Mouse (Mus musculus) forebrain, embryonic 11.5 days (tissue): ENCODE measurements around the gene Uaca. TPM values are rescaled to one million over a fixed set of nuclear protein-coding genes. Genes with fewer than 3 reads are reported as not detected.

ENCODE experiments used
- ATAC-seq: fragments of 200-750 bp; cut with Nextera tagmentation; replicated peaks from 2 replicates; pipeline ENCODE4 v1.8.0; 2017; ENCODE audit warnings: moderate TSS enrichment; ENCODE audit not compliant: low FRiP score
- DNase-seq: peaks from one replicate; pipeline ENCODE4 v3.0.0-alpha.2; 2017; ENCODE audit warnings: low spot score
- H3K27ac ChIP-seq: fragments of 300-500 bp; sonication (generic); 2 replicates; pipeline ENCODE4 v1.5.1; 2014; ENCODE audit warnings: low read depth, low read length
- H3K27me3 ChIP-seq: fragments of 300-500 bp; sonication (generic); 2 replicates; pipeline ENCODE4 v1.6.1; 2014; ENCODE audit warnings: mild to moderate bottlenecking, low read length, mixed read lengths; ENCODE audit not compliant: control insufficient read depth, insufficient read depth
- H3K36me3 ChIP-seq: fragments of 300-500 bp; sonication (generic); 2 replicates; pipeline ENCODE4 v1.6.1; 2014; ENCODE audit warnings: mild to moderate bottlenecking, low read length, moderate library complexity, mixed read lengths; ENCODE audit not compliant: control insufficient read depth, insufficient read depth
- H3K4me1 ChIP-seq: fragments of 300-500 bp; sonication (generic); replicated peaks from 2 replicates; pipeline ENCODE4 v1.6.1; 2014; ENCODE audit warnings: low read length, mixed read lengths; ENCODE audit not compliant: control insufficient read depth, insufficient read depth
- H3K4me2 ChIP-seq: fragments of 300-500 bp; sonication (generic); 2 replicates; pipeline ENCODE4 v1.6.1; 2014; ENCODE audit warnings: low read depth, mild to moderate bottlenecking, low read length, moderate library complexity, mixed read lengths; ENCODE audit not compliant: severe bottlenecking
- H3K4me3 ChIP-seq: fragments of 300-500 bp; sonication (generic); 2 replicates; pipeline ENCODE4 v1.5.1; 2014; ENCODE audit warnings: low read depth, low read length
- H3K9ac ChIP-seq: fragments of 300-500 bp; sonication (generic); 2 replicates; pipeline ENCODE4 v1.6.1; 2014; ENCODE audit warnings: low read length
- H3K9me3 ChIP-seq: fragments of 300-500 bp; sonication (generic); 2 replicates; pipeline ENCODE4 v1.6.1; 2016; ENCODE audit warnings: low read length, mixed read lengths; ENCODE audit not compliant: control insufficient read depth
- WGBS: fragments of 180-500 bp; shearing (Covaris S2); extraction: QIAGEN DNeasy Blood & Tissue Kit; methylation state at CpG from one replicate; pipeline ENCODE4 v1.1.7; 2014; 5-methylcytosine and 5-hydroxymethylcytosine counted together
- polyA plus RNA-seq: library from polyadenylated mRNA; unstranded; fragments of >200 nt; fragmentation: Nextera tagmentation; extraction: Ambion mirVana; gene quantifications from 2 replicates; pipeline ENCODE4 v1.2.1, GENCODE M21; 2014

Uaca gene
- polyA plus RNA-seq, 1 experiment from 2014 or later = 25.2 TPM

GRCm38 (mm10) chr9:60870919-60871503, 76.7 kb downstream of the Uaca start:
- H3K4me3 ChIP-seq = no peak overlapping the region
- no peak overlapping the region for H3K27ac ChIP-seq
- 0 out of 2 replicates have a peak, but pooled peaks cover 4% of the 10 kb centered on the region for H3K4me1 ChIP-seq
- ATAC-seq (no peak), DNase-seq (no peak)
- WGBS = 94% methylated on average over 28 of the region's 28 CpGs
- no peak overlapping the region for H3K9ac ChIP-seq
- no peaks in the 10 kb centered on the region for H3K27me3 ChIP-seq
- H3K9me3 ChIP-seq = no peaks in the 10 kb centered on the region
- no peaks in the 10 kb centered on the region; the same call in 1 of the 2 replicates for H3K36me3 ChIP-seq
- H3K4me2 ChIP-seq = no peak overlapping the region

GRCm38 (mm10) chr9:60873257-60874054, 79.1 kb downstream of the Uaca start:
- Histone ChIP-seq H3K9me3 (no peaks in the 10 kb centered on the region), H3K36me3 (no peaks in the 10 kb centered on the region; the same call in 1 of the 2 replicates), H3K27me3 (no peaks in the 10 kb centered on the region), H3K27ac (no peak overlapping the region), H3K4me2 (no peak overlapping the region), H3K4me3 (no peak overlapping the region), H3K9ac (no peak overlapping the region), H3K4me1 (peaks cover 7% of the 10 kb centered on the region; the same call in 1 of the 2 replicates)
- 82% methylated on average over 13 of the region's 13 CpGs for WGBS
- ATAC-seq (no peak), DNase-seq (no peak)

GRCm38 (mm10) chr9:60874055-60874392, 79.7 kb downstream of the Uaca start:
- DNase-seq (no peak), ATAC-seq (no peak)
- Histone ChIP-seq H3K9me3 (no peaks in the 10 kb centered on the region), H3K4me3 (no peak overlapping the region), H3K9ac (no peak overlapping the region), H3K4me2 (no peak overlapping the region), H3K27me3 (no peaks in the 10 kb centered on the region), H3K4me1 (peaks cover 7% of the 10 kb centered on the region; the same call in 1 of the 2 replicates), H3K27ac (no peak overlapping the region), H3K36me3 (no peaks in the 10 kb centered on the region; the same call in 1 of the 2 replicates)
- 96% methylated on average over 8 of the region's 8 CpGs for WGBS

- 86% methylated on average over 9 of the region's 9 CpGs for WGBS
Observed at GRCm38 (mm10) chr9:60876085-60876484, 81.7 kb downstream of the Uaca start.

GRCm38 (mm10) chr9:60876531-60876930, 82.2 kb downstream of the Uaca start:
- DNase-seq = no peak
- no peak overlapping the region for H3K9ac ChIP-seq
- no peak overlapping the region for H3K4me2 ChIP-seq
- H3K4me3 ChIP-seq = no peak overlapping the region
- no peaks in the 10 kb centered on the region for H3K27me3 ChIP-seq
- no peak overlapping the region for H3K27ac ChIP-seq
- H3K4me1 ChIP-seq = peaks cover 3% of the 10 kb centered on the region; the same call in 1 of the 2 replicates
- H3K36me3 ChIP-seq = no peaks in the 10 kb centered on the region; the same call in 1 of the 2 replicates
- no peak for ATAC-seq
- 70% methylated on average over 8 of the region's 8 CpGs for WGBS
- H3K9me3 ChIP-seq = no peaks in the 10 kb centered on the region

More at GRCm38 (mm10) chr9:60876085-60876484, 81.7 kb downstream of the Uaca start:
- H3K9me3 ChIP-seq = no peaks in the 10 kb centered on the region
- H3K4me2 ChIP-seq = no peak overlapping the region
- H3K27me3 ChIP-seq = no peaks in the 10 kb centered on the region
- H3K36me3 ChIP-seq = no peaks in the 10 kb centered on the region; the same call in 1 of the 2 replicates
- no peak overlapping the region for H3K9ac ChIP-seq
- H3K4me3 ChIP-seq = no peak overlapping the region
- DNase-seq (no peak), ATAC-seq (no peak)
- peaks cover 3% of the 10 kb centered on the region; the same call in 1 of the 2 replicates for H3K4me1 ChIP-seq
- H3K27ac ChIP-seq = no peak overlapping the region

GRCm38 (mm10) chr9:60878051-60878557, 83.8 kb downstream of the Uaca start:
- 72% methylated on average over 8 of the region's 8 CpGs for WGBS
- no peak overlapping the region for H3K4me3 ChIP-seq
- ATAC-seq (no peak), DNase-seq (no peak)
- H3K9me3 ChIP-seq = no peaks in the 10 kb centered on the region
- H3K36me3 ChIP-seq = no peaks in the 10 kb centered on the region
- H3K27ac ChIP-seq = no peak overlapping the region
- no peak overlapping the region for H3K9ac ChIP-seq
- H3K4me1 ChIP-seq = peaks cover 3% of the 10 kb centered on the region; the same call in 1 of the 2 replicates
- no peak overlapping the region for H3K4me2 ChIP-seq
- H3K27me3 ChIP-seq = no peaks in the 10 kb centered on the region

GRCm38 (mm10) chr9:60878630-60879029, 84.3 kb downstream of the Uaca start:
- Histone ChIP-seq H3K4me3 (no peak overlapping the region), H3K36me3 (no peaks in the 10 kb centered on the region)

GRCm38 (mm10) chr9:60885148-60885547, 90.8 kb downstream of the Uaca start:
- WGBS = 62% methylated on average over 6 of the region's 6 CpGs
- no peak for ATAC-seq

More at GRCm38 (mm10) chr9:60878630-60879029, 84.3 kb downstream of the Uaca start:
- Histone ChIP-seq H3K9ac (no peak overlapping the region), H3K4me2 (no peak overlapping the region), H3K4me1 (peaks cover 3% of the 10 kb centered on the region; the same call in 1 of the 2 replicates), H3K9me3 (no peaks in the 10 kb centered on the region), H3K27ac (no peak overlapping the region), H3K27me3 (no peaks in the 10 kb centered on the region)
- WGBS = 75% methylated on average over 3 of the region's 3 CpGs
- peak; percentile 36 for DNase-seq
- ATAC-seq = no peak

More at GRCm38 (mm10) chr9:60885148-60885547, 90.8 kb downstream of the Uaca start:
- H3K4me1 ChIP-seq = peaks cover 15% of the 10 kb centered on the region; the same call in 1 of the 2 replicates
- H3K27me3 ChIP-seq = peaks cover 12% of the 10 kb centered on the region; the same call in 1 of the 2 replicates
- H3K36me3 ChIP-seq = no peaks in the 10 kb centered on the region
- H3K9me3 ChIP-seq = no peaks in the 10 kb centered on the region
- no peak overlapping the region for H3K4me3 ChIP-seq
- no peak overlapping the region for H3K9ac ChIP-seq
- H3K4me2 ChIP-seq = no peak overlapping the region
- H3K27ac ChIP-seq = no peak overlapping the region
- DNase-seq = no peak
